Mouse (Mus musculus) frontal cortex, postnatal 25 days (tissue): ENCODE results near the gene Gbp4.
"Not testable (repeated sequence)": the region's sequence is repeated elsewhere in the genome, so short reads cannot be mapped to it uniquely, and the experiment has no call there.

Source experiments
- DNase-seq, 2 experiments: peaks; one replicate each; pipeline ENCODE4 v3.0.0; 2022; ENCODE audit warnings: low spot score in 2 of 2

Gene Gbp4

DNA sequence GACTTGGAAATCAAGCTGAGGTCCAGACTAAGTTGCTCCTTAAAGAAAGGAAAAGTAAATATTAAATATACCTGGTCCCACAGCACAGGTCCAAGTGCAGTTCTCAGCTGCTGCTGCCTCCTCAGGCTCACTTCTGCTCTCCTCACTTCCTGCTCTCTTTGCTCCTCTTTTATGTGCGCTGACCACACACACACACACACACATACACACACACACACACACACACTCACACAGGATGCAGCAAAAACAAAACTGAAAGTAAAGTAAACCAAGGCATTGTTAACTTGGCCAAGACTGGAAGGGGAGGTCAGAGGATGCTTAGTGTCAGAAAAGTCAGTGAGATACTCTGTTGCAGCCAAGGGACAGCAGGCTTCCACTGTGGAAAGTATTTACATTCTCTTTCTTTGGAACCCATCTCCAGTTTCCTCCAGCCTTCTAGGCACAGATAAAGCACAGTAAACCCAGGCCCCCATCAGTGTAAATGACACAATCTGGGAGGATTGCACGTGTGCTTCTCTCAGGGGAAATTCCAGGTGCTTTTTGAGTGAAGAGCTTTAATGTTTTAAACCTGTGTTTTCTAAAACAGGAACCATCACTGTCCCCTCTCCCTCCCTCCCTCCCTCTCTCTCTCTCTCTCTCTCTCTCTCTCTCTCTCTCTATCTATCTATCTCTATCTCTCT is at the start of gene Gbp4, which contains the start of the genes Gbp9 and Gbp8:
Gene Gbp4, minus strand, starts transcription at position 178 of the 680 bp plus-strand sequence.
Gene Gbp9, minus strand, starts transcription at position 131 of the 680 bp plus-strand sequence.
Gene Gbp8, minus strand, starts transcription at position 132 of the 680 bp plus-strand sequence.
- not testable (repeated sequence) for DNase-seq

DNA sequence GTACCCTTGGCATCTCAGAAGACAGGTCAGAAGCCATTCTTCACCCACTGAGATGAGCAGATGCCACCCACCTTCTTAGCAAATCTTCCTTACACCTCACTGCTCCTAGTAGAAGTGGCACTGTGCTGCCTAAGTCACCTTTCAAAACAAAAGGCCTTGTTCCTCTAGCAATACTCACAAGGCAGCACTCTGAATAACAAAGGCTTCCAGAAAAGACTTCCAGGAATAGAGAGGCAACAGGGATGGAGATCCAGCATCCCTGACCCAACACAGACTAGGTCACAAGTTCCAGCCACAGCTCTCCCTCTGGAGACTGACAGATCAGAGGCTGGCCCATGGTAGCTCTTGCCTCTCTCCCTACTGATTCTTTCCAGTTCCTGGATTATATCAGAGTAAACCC is 42.1 kb upstream of the Gbp4 start:
- no peak for DNase-seq

DNA sequence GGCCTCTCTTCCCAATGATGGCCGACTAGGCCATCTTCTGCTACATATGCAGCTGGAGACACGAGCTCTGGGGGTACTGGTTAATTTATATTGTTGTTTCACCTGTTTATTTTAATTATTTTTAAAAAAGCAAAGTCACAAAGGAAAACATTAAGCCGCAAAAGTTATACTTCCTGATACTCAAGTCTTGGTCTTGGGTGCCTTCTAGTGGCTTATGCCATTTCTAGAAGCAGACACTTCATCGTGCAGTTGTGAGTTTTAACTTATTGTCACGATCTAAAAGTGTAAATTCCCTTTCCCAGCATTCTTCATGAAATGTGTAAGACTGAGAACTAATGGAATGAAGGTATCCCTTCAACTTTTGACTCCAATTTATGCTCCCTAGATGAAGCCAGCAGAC is 17.2 kb upstream of the Gbp4 start:
- DNase-seq = no peak

DNA sequence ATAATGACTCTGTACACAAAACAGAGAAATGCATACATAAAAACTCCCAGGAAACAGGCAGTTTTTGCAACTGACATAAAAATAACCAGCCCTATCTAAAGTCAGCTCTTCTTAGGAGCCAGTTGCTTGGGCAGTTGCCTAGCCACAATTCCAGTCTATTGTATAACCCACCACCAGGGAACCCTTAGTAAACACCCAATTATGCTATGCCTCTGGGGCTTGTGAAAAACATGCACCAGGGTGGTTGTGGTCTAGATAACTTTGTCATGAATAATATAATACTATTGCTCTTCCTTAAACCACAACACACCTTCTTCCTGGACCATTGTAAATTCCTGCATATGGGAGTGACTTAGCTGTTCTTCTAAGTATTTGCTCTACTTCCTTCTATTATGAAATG is 14.7 kb upstream of the Gbp4 start:
- DNase-seq = no peak

DNA sequence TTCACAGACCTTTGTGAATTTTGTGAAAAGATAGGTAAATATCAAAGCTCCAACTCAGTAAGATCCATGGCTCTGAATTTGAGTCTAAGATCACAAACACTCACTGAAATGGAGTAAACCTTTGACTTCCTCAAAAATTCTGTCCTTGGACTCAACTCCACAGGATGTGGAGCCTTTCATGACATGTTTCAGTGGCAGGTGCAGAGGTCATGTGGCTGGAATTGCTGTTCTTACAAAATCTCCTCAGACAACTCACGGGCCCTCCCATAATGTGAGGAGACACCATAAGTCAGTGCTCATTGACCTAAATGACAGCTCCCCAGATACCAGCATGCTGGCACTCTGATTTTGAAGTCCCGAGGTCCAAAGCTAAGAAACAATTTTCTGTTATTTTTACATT is 8.7 kb upstream of the Gbp4 start:
- DNase-seq = not testable (repeated sequence)

DNA sequence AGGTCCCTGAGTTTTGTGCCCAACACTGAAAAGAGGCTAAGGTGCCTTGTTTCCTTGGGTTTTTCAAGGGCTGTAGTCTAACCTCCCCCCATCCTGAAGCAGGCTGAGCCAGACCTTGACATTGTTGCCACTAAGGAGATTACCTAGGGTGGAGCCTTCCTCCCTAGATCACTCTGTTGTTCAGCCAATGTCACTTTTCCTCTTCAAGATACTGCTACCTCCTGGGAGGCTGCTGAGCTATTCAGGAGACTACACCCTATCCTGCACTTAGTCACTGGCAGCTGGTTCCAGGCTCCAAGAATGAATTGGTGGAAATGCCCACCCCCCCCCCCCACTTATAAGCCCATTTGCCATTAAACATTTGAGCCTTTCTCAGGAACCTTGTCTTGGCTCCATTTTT is 7.1 kb upstream of the Gbp4 start:
- DNase-seq = no peak

DNA sequence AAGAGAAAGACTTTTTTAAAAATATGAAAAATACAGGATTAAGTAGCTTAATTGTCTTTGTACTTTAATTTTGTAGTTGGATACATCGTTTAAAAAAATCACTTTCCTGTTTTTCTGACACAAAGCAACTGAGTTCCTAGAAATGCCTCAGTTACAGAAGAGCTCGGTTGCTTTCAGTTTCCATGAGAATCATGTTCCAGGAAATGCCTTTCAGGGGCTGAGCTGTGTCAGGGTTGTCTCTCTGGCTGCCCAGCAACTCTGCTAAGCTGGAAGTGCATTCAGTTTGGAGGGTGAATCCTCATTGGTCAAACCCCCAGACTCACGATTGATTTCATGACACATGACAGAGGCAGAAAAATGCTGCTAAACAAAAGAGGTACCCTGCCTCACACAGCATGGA is 6.3 kb upstream of the Gbp4 start:
- DNase-seq = not testable (repeated sequence)

DNA sequence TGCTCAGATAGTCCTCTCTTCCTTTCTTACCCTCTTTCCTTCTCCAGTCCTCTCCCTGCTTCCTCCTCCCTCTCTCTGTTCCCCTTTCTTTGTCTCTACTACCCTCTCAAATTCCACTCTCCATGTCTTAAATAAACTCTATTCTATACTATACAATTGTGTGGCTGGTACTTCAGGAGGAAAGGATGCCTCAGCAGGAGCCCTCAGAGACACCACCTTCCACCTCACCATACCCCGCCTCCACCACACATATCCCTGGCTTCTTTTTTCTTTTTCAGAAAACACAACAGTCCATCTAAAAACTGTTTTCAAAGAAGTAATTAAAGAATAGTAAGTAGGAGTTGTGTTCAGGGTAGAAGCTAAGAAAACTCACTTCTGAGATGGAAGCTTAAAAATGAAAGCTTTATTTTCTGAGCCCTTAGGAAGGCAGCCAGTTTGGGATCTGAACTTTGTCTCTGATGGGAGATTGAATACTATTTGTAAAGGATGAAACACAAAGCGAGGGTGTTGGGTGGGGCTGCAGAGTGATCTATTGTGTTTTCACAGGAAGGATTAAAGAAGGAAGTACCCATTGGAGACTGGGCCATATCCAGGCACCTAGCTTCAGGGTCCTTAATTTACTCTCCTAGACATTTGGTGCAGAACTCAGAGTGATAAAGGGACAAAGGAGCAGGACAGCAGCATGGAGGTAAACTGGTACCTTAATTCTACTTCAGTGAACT is 864 bp upstream of the Gbp4 start:
- DNase-seq = not testable (repeated sequence)

DNA sequence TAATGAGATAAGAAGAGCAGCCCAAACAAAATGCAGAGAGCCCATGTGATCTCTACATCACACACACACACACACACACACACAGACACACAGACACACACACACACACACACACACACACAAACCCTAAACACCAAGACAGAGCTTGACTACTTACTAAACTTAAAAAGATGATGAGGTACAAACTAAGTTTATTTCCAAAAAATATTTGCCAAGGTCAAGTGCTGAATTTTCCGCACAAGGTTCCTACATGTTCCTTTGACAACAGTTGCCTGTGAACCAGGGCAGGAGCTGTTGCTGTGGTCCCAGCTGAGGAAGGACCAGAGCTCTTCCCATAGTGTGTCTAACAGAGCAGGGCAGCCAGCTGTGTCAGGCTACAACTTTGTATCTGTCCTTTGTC is 480 bp downstream of the Gbp4 start:
- no peak for DNase-seq

DNA sequence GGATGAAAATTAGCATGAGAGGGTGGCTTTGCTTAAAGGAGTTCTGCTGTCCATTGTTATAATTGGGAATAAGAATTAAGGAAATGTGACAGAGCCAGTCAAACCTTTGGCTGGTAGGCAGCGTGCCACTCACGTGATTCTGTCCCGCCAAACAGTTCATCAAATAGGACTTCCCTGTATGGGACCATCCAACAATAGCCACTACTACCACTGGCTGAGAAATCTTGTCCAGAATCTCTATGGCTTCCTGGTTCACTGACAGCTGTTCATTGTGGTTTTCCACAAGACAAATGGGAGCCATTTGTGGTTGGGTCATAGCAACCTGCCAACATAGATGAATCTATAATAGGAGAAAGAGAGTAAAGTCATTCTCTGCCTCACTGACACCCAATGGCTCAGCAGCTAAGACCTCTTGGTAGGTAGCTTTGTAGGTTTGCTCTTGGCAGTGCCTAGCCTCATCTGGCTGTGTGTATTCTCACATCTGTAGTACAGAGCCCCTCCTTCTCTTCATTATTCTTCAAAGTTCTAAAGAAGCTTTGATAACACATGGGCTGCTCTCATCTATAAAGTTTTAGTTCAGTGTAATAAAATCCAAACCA is 2.6 kb downstream of the Gbp4 start:
- DNase-seq = not testable (repeated sequence)

DNA sequence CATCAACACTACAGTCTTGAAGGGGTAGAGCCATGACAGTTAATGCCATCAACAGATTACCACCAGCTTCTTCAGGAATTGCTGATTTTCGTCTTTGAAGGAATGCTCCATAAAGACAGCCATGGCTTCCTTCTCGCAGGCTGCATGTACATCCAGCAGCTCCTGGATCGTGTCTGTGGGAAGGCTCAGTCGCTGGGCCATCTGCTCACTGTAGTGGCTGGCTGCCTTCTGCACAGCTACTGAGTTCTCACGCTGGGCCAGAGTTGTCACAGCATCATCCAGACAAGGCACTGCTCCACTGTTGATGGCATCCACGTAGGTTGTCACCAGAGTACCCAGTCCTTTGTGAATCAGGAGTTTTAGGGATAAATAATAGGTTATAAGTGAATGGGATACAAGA is 17.7 kb downstream of the Gbp4 start:
- peak in 1 of 2 experiments; percentile 10 for DNase-seq

DNA sequence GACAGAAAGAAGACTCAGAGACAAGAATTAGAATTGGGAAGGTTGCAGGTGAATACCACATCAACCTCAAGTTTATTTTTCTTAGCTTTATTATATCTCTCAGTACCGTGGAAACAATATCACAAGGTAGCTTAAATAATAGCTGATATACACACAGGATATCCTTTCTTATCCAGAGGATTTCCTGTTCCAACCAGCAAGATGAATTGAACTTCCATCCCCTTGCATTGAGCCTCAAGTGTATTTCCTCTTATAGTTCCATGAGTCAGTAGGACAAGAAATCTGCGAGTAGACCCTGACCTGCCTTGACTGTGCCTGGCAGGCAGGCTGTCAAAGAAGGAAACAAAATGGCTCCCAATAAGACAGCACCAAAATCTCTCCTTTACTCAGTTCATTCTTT is 23.6 kb downstream of the Gbp4 start:
- DNase-seq = no peak

DNA sequence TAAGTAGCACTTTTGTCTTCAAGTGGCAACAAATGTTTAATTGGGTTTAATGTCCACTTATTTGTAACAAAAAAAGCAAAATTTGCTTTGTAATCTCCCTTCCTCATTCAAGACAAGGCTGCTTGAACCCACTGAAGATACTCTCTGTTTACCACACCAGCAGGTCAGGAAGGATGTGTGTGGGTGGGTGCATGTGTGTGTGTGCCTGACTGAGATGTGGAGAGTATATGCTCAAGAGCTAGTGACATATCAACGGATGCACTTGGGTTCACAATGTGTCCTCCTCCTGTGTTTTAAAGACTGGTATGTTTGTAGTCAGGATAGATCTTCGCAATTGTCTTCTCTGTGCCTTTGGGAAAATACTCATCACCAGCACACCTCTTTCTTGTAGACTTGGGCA is 24.7 kb downstream of the Gbp4 start:
- no peak for DNase-seq

DNA sequence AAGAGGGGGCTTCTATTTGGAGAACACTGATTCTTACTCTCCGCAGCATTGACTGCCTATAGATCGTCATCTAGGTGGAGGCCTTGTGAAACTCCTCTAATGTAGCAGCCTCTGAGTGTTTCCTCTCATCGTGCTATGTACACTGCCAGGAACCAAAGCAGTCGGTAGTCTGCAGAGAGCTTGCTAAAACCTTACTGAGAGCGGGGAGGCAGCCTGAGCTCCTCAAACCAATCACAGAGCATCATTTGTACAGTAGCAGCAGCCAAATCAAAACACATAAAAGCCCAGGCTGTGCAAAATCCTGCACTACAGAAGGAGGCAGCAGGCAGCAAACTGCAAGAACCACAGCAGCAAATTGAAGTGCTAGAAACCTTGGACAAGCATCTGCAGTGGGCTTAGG is 25.7 kb downstream of the Gbp4 start:
- DNase-seq = no peak

DNA sequence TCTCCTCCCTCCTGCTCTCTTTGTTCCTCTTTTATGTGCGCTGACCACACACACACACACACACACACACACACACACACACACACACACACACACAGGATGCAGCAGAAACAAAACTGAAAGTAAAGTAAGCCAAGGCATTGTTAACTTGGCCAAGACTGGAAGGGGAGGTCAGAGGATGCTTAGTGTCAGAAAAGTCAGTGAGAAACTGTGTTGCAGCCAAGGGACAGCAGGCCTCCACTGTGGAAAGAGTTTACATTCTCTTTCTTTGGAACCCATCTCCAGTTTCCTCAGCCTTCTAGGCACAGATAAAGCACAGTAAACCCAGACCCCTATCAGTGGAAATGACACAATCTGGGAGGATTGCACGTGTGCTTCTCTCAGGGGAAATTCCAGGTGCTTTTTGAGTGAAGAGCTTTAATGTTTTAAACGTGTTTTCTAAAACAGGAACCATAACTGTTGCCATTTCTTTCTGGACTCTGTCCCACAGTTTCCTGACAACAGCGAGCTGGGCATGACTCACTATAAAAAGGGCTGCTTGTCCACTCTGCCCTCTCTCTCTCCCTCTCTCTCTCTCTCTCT is 29.0 kb downstream of the Gbp4 start:
- DNase-seq = peak in 1 of 2 experiments; percentile 4

DNA sequence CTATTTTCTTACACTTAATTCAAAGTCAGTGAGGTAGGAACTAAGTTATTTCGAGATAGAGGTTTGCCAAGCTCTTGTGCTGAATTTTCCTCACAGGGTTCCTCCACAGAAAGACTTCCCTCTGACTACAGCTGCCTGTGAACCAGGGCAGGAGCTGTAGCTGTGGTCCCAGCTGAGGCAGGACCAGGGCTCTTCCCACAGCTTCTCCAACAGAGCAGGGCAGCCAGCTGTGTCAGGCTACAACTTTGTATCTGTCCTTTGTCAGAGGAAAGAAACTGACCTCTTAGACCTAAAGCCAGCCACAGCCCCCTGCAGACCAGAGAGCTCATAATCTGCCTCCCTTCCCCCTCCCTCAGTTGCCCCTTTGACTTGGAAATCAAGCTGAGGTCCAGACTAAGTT is 29.6 kb downstream of the Gbp4 start:
- not testable (repeated sequence) for DNase-seq

DNA sequence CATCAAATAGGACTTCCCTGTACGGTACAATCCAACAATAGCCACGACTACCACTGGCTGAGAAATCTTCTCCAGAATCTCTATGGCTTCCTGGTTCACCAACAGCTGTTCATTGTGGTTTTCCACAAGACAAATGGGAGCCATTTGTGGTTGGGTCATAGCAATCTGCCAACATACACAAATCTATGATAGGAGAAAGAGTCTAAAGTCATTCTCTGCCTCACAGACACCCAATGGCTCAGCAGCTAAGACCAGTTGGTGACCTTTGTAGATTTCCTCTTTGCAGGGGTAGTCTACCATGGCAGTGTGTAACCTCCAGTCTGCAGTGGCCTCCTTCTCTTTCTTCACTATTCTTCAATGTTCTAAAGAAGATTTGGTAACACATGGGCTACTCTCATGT is 33.7 kb downstream of the Gbp4 start:
- DNase-seq = not testable (repeated sequence)

DNA sequence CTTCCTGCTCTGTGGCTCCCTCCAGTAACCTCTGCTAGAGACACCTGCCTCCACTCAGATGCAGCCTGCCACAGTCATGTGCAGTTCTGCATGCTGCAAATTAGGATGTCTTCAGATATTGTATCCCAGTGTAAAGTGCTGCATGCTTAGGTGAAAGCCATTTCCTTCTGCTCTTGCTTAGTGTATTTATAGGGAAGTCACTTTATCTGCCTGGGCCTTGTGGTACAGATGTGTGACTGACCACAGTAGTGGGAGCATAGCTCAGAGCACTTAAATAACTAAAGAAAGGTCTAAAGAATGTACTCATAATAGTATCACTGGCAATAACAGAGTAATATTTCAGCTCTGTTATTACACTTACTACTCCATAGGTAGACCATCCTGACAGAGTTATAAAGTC is 57.5 kb downstream of the Gbp4 start:
- no peak for DNase-seq

DNA sequence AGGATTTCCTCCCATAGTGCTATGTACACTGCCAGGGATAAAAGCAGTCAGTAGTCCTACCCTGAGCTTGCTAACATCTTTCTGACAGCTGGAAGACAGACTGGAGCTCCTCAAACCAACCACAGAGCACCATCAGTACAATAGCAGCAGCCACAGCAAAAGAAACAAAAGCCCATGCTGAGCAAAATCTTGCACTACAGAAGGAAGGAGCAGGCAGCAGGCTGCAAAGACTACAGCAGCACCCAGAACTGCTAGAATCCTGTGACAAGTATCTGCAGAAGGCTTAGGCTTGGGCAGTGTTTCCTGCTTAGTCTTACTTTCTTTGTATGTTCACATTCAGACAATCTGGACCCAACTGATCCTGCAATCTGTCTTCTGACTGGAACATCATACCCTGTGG is 71.0 kb downstream of the Gbp4 start:
- not testable (repeated sequence) for DNase-seq
